Mouse (Mus musculus) right cerebral cortex, postnatal 10 days (tissue): ENCODE data around the gene Srxn1.
A peak's percentile ranks its signal among the peaks of the same experiment; 100 is the strongest.

ENCODE experiments used
- DNase-seq, 2 experiments: peaks; one replicate each; pipeline ENCODE4 v3.0.0; 2021; ENCODE audit warnings: low spot score in 2 of 2

The Srxn1 gene

GRCm38 (mm10) chr2:152119228-152119865 is 14.0 kb downstream of the Srxn1 start:
- no peak for DNase-seq

- no peak for DNase-seq
Measured at GRCm38 (mm10) chr2:152122896-152123295, 17.6 kb downstream of the Srxn1 start.

DNA sequence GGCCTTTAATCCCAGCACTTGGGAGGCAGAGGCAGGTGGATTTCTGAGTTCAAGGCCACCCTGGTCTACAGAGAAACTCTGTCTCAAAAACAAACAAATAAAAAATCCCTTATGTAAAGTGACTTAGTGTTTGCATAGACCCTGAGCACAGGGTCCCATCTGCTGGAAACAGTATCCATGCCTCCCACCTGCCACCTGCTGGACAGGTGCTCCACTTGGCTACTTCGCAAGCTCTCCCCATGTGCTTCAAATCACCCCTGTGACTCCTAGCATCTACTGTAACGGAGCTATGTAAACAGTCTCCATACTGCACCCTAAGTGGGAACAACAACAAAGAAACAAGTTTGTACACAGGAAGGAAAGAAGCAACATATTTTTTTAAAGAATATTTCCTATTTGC is 23.3 kb downstream of the Srxn1 start:
- DNase-seq, result no peak

DNA sequence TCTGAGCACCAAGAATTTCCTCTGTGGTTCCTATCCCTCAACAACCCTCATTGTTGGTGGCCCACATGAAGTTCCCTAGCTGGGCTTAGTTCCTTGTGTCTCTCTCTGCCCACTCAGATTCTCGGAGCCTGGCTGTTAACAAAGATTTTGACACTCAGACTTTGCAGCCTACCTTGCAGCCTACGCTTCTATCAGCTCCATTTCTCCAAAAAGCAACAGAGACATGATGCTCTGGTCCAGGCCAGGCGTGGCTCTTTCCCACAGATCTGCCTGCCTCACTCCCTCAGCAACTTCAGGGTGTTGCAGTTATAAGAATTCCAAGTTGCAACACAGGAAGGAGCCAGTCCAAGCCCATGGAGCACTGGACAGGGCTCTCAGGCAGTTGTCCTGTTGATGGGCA is 24.5 kb downstream of the Srxn1 start:
- DNase-seq, result no peak

DNA sequence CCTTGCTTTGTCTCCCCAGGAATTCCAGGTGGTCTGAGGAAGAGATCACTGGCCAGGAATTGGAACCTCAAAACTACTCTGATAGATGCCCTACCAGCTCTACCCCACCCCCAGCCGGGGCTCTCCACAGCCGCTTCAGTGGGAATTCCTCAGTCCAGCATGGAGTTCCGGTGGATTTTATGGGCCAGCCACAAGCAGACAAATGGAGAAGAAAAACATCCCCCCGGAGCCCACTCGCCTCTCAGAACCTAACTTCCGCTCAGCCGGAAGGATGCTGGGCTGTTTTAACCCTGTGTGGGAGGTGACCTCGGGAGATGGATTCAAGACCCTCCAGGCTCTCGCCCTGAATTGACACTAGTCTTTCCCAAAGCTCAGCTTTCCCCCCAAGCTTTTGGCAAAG is 26.7 kb downstream of the Srxn1 start:
- DNase-seq, result no peak

GRCm38 (mm10) chr2:152132691-152133090 is 27.4 kb downstream of the Srxn1 start:
- no peak for DNase-seq

GRCm38 (mm10) chr2:152139191-152139987 is 34.1 kb downstream of the Srxn1 start:
- peak; percentile 45 to 58 for DNase-seq

GRCm38 (mm10) chr2:152140941-152141340 is 35.6 kb downstream of the Srxn1 start:
- DNase-seq, result no peak

DNA sequence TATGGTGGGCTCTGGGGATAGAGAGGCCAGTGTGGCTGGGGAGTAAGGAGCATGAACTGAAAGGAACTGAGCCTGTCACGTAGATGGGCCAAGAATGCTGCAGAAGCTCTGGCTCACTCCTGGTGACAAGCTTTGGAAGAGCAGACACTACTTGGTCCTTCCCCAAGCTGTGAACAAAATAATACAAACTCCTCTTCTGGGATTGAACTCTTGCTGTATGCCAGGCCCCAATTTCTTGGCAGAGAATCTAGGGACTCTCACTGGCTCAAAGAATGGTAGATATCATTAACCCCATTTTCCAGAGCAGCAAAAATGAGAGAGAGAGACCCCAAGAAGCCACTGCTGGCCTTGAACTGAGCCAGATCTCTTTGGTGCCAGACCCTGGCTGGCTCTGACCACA is 36.2 kb downstream of the Srxn1 start:
- DNase-seq, result no peak

DNA sequence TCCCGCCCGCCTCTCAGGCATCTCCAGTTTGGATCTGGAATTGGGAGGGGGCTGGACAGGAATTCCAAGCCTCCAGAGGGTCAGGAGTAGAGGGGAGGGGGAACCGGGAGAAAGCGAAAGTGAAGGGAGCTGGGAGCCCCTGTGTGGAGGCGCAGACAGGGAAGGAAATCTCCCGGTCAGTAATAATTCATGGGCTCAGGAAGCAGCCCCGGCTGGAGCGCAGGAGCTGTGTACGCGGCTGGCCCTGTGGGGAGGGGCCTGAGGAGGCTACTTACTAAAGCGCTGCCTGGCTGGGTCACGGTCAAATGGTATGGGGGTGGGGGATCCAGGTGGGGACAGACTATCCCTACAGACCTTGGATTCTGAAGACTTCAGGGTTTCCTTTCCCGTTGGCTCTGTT is 36.7 kb downstream of the Srxn1 start:
- no peak for DNase-seq

GRCm38 (mm10) chr2:152142571-152142970 is 37.3 kb downstream of the Srxn1 start:
- no peak for DNase-seq

GRCm38 (mm10) chr2:152143279-152144157 is 38.2 kb downstream of the Srxn1 start, which contains the start of gene Tcf15:
TSS of gene Tcf15 (plus strand) at chr2:152143561.
- DNase-seq, result no peak

- DNase-seq, result no peak
Measured at GRCm38 (mm10) chr2:152144158-152144450, 38.8 kb downstream of the Srxn1 start.

GRCm38 (mm10) chr2:152144501-152144900 is 39.2 kb downstream of the Srxn1 start:
- no peak for DNase-seq

- DNase-seq, result no peak
Measured at GRCm38 (mm10) chr2:152145711-152146110, 40.4 kb downstream of the Srxn1 start.

DNA sequence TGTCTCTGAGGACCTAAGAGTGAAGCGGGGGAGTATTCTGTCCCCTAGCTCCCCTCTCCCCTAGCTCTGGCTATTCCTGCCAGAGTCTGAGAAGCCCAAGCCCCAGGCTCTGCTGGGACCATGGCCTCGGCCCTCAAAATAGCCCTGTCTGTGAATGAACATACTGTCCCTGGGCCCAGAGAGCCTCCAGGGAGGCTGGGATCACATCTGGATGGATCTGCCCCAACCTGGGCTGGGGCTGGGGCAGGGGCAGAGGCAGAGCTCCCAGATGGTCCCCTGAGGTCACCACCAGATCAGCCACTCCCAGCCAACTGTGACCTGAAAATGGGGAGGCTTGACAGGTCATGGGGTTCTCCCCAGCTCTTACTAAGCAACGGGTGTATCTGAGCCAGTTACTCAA is 41.8 kb downstream of the Srxn1 start:
- DNase-seq, result no peak

GRCm38 (mm10) chr2:152148675-152149074 is 43.4 kb downstream of the Srxn1 start:
- no peak for DNase-seq

- no peak for DNase-seq
Measured at GRCm38 (mm10) chr2:152149891-152150290, 44.6 kb downstream of the Srxn1 start.

- DNase-seq, result no peak
Measured at GRCm38 (mm10) chr2:152150373-152150772, 45.1 kb downstream of the Srxn1 start.

- no peak for DNase-seq
Measured at GRCm38 (mm10) chr2:152153361-152153760, 48.0 kb downstream of the Srxn1 start.

- DNase-seq, result peak in 1 of 2 experiments; percentile 36
Measured at GRCm38 (mm10) chr2:152155414-152156208, 50.3 kb downstream of the Srxn1 start.

DNA sequence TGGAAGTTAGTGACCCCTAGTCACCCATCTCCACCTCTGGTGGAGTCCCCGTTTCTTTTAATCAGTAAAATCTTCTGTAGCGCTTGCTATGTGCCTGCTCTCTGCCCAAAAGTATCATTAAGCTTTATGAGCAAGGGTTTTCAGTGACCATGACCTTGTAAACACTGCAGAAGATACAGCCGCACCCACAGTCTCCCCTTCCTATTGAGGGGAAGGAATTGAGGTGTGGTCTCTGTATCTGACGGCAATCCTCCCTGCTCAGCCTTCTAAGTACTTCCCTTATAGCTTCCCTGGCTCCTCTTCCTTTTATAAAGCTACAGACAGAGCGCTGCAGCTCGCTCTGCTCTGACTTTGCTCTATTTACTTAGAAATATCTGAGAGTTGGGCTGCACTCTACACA is 51.2 kb downstream of the Srxn1 start:
- no peak for DNase-seq
